Mouse (Mus musculus) heart, embryonic 14.5 days (tissue): Measurements from ENCODE around the gene H6pd. TPM values are rescaled to one million over a fixed set of nuclear protein-coding genes. Genes with fewer than 3 reads are reported as not detected.

Experiments
- ATAC-seq: fragments of 200-750 bp; cut with Nextera tagmentation; 2 replicates; pipeline ENCODE4 v1.8.0; 2017; ENCODE audit warnings: low read depth, moderate TSS enrichment; ENCODE audit not compliant: insufficient number of reproducible peaks, insufficient read depth, low FRiP score
- H3K27ac ChIP-seq, 2 experiments: fragments of 200-500 bp in 1 of 2; fragments of 300-500 bp in 1 of 2; sonication (generic) in 1 of 2; replicated peaks in 1 of 2; 2 replicates each; pipeline ENCODE4 v1.5.1; 2012 to 2014; ENCODE audit warnings: low read depth in 2 of 2, low read length in 2 of 2, control low read depth in 1 of 2, mild to moderate bottlenecking in 1 of 2, mixed read lengths in 1 of 2; ENCODE audit not compliant: control insufficient read depth in 1 of 2, insufficient read depth in 1 of 2
- H3K27me3 ChIP-seq: fragments of 300-500 bp; sonication (generic); 2 replicates; pipeline ENCODE4 v1.6.1; 2014; ENCODE audit warnings: mild to moderate bottlenecking, low read length, control low read depth; ENCODE audit not compliant: control insufficient read depth, insufficient read depth
- H3K36me3 ChIP-seq: fragments of 300-500 bp; sonication (generic); 2 replicates; pipeline ENCODE4 v1.6.1; 2014; ENCODE audit warnings: mild to moderate bottlenecking, control low read depth, low read length, mixed read lengths; ENCODE audit not compliant: control insufficient read depth, insufficient read depth
- H3K4me1 ChIP-seq, 2 experiments: fragments of 200-500 bp in 1 of 2; fragments of 300-500 bp in 1 of 2; sonication (generic) in 1 of 2; 2 replicates each; pipeline ENCODE4 v1.6.1; 2012 to 2014; ENCODE audit warnings: low read length in 2 of 2, control low read depth in 1 of 2, mixed read lengths in 1 of 2; ENCODE audit not compliant: control insufficient read depth in 2 of 2, insufficient read depth in 2 of 2
- H3K4me2 ChIP-seq: fragments of 300-500 bp; sonication (generic); 2 replicates; pipeline ENCODE4 v1.6.1; 2014; ENCODE audit warnings: mild to moderate bottlenecking, low read length
- H3K4me3 ChIP-seq, 2 experiments: fragments of 200-500 bp in 1 of 2; fragments of 300-500 bp in 1 of 2; sonication (generic) in 1 of 2; 2 replicates each; pipeline ENCODE4 v1.5.1; 2012 to 2014; ENCODE audit warnings: low read length in 2 of 2, mild to moderate bottlenecking in 2 of 2, control low read depth in 1 of 2, low read depth in 1 of 2, moderate library complexity in 1 of 2; ENCODE audit not compliant: control insufficient read depth in 1 of 2, insufficient read depth in 1 of 2
- H3K9ac ChIP-seq: fragments of 300-500 bp; sonication (generic); 2 replicates; pipeline ENCODE4 v1.6.1; 2014; ENCODE audit warnings: mild to moderate bottlenecking, low read length
- H3K9me3 ChIP-seq: fragments of 300-500 bp; sonication (generic); 2 replicates; pipeline ENCODE4 v1.6.1; 2016; ENCODE audit warnings: low read length, control low read depth; ENCODE audit not compliant: control insufficient read depth
- WGBS: fragments of 180-500 bp; shearing (Covaris S2); extraction: QIAGEN DNeasy Blood & Tissue Kit; methylation state at CpG from one replicate; pipeline ENCODE4 v1.1.7; 2014; 5-methylcytosine and 5-hydroxymethylcytosine counted together
- polyA plus RNA-seq: library from polyadenylated mRNA; unstranded; fragments of >200 nt; fragmentation: Nextera tagmentation; extraction: Ambion mirVana; gene quantifications from 2 replicates; pipeline ENCODE4 v1.2.1, GENCODE M21; 2014

Gene H6pd
- polyA plus RNA-seq, 1 experiment from 2014 or later = 8.9 TPM

DNA sequence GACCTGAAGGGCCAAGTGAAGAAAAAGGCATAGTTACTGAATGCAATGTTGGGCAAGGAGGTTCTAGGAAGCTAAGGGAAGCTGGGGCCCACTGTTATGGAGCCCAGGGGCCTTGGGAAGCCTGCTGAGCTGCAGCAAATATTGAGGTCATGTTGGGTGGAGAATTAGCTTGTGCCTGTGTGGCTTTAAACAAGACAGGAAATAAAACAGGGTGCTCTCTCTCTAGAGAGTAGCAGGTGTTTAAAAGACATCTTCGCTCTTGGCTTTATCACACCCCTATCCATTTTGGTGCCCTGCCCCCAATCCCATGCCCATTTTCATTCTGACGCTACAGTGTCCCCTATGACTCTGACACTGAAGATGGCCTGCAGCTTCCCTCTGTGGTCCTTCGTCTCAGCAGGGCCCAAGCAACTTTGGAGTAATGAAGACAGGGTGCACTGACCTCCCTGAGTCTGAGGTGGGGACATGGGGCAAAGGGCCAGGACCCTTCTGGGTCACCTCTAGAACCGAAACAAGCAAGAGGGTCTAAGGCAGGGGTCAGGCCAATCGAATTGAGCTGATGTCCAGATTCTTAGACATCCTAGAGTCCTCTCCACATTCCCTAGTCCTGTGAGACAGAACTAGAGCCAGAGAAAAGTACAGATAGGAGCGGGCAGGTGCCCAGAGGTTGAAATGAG, 1.4 kb upstream of the H6pd start:
- 82% methylated on average over 6 of the region's 6 CpGs for WGBS

DNA sequence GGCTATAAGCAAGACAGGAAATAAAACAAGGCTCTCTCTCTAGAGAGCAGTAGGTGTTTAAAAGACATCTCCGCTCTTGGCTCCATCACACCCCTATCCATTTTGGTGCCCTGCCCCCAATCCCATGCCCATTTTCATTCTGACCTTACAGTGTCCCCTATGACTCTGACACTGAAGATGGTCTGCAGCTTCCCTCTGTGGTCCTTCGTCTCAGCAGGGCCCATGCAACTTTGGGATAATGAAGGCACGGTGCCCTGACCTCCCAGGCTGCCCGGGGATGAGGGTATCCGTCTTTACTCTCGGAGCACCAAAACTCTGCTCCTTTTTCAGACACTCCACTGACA, 736 bp upstream of the H6pd start:
- H3K4me1 ChIP-seq = peaks cover 25 to 36% of the 10 kb centered on the region in 2 experiments
- H3K27ac ChIP-seq = peak overlapping the region in 1 of 2 experiments; percentile 99; a peak in 3 of 4 replicates
- H3K4me2 ChIP-seq = peak overlapping the region; percentile 80
- ATAC-seq = no peak
- H3K9ac ChIP-seq = peak overlapping the region; percentile 93
- H3K36me3 ChIP-seq = no peaks in the 10 kb centered on the region
- H3K4me3 ChIP-seq = peak overlapping the region in 1 of 2 experiments; percentile 67; a peak in 1 of 4 replicates
- WGBS = 80% methylated on average over 6 of the region's 6 CpGs
- H3K9me3 ChIP-seq = 0 out of 2 replicates have a peak, but pooled peaks cover 2% of the 10 kb centered on the region
- H3K27me3 ChIP-seq = no peaks in the 10 kb centered on the region

More for the DNA sequence above, 1.4 kb upstream of the H6pd start:
- ATAC-seq = no peak
- H3K4me2 ChIP-seq = no peak overlapping the region
- no peaks in the 10 kb centered on the region for H3K9me3 ChIP-seq
- H3K36me3 ChIP-seq = no peaks in the 10 kb centered on the region
- H3K4me3 ChIP-seq = no peak overlapping the region
- peaks cover 22 to 33% of the 10 kb centered on the region in 2 experiments for H3K4me1 ChIP-seq
- H3K9ac ChIP-seq = no peak overlapping the region
- no peak overlapping the region for H3K27ac ChIP-seq
- no peaks in the 10 kb centered on the region for H3K27me3 ChIP-seq

DNA sequence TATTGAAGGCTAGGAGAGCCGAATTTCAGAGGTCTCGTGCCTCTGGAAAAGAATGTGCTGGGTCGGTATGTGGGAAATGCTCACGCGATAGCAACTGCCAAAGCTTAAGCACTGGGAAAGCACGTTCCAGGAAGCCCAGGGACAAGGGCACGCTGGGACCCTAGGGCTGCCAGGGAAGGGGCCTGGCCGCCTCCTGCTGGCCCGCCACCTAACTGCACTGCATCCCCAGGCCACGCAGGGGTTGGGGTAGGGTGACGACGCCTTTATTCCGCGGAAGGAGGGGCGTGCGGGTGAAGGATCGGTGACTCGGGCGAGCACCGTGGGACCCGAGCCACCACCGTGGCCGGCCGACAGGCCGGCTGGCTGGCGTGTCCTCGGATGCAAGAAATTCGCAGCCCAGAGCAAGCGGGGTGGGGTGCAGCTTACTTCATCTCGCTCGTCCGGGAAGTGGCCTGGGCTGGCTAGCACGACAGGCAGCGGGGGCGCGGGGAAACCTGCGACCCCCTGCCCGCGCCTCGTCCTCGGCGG, 434 bp downstream of the H6pd start:
- Histone ChIP-seq H3K4me3 (peak overlapping the region; percentile 67 to 73), H3K36me3 (no peaks in the 10 kb centered on the region), H3K27me3 (no peaks in the 10 kb centered on the region), H3K27ac (peak overlapping the region; percentile 93 to 99), H3K9me3 (0 out of 2 replicates have a peak, but pooled peaks cover 2% of the 10 kb centered on the region), H3K4me1 (peaks cover 27 to 42% of the 10 kb centered on the region in 2 experiments), H3K4me2 (peak overlapping the region; percentile 80), H3K9ac (peak overlapping the region; percentile 93)
- WGBS = under 1% methylated on average over 41 of the region's 42 CpGs
- ATAC-seq = peak; percentile 89

DNA sequence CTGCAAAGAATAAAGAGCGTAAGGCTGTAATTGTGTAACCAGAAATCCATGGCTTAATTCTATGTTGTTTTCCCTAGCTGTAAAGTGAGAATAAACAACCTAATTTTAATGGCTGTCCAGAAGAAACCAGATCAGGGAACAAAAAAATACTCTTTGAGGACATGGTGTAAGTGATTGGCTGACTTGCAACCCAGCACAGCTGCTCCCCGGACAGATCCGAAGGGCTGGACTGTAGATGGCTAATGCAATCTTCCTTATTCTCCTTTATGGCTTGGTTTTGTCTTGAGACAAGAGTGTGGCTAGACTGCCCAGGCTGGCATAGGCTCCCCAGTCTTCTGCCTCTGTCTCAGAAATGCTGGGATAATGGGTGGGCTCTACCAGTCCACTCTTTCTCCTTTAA, 1.4 kb downstream of the H6pd start:
- H3K4me1 ChIP-seq = peaks cover 31 to 51% of the 10 kb centered on the region in 2 experiments
- no peak overlapping the region for H3K9ac ChIP-seq
- H3K36me3 ChIP-seq = no peaks in the 10 kb centered on the region
- 86% methylated on average over 3 of the region's 3 CpGs for WGBS
- H3K9me3 ChIP-seq = 0 out of 2 replicates have a peak, but pooled peaks cover 2% of the 10 kb centered on the region
- peak overlapping the region; percentile 80 for H3K4me2 ChIP-seq
- peak overlapping the region; percentile 1 to 99; a peak in 2 of 4 replicates for H3K27ac ChIP-seq
- H3K27me3 ChIP-seq = no peaks in the 10 kb centered on the region
- ATAC-seq = no peak
- no peak overlapping the region for H3K4me3 ChIP-seq

DNA sequence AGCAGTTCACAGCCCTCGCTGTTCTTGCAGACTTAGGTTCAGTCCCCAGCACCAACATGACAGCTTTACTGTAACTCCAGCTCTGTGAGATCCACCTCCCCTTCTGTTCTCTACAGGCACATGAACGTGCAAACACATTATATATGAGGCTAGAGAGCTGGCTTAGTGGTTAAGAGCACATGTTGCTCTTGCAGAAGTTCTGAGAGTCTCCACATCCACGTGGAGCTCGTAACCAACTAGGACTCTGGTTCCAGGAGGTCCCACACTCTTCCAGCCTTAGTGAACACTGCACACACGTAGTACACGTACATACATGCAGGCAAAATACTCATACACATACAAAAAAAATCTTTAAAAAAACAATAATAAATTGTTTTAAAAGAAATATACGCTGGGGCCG, 1.8 kb downstream of the H6pd start:
- Histone ChIP-seq H3K4me2 (no peak overlapping the region), H3K27ac (no peak overlapping the region), H3K4me1 (peaks cover 31 to 52% of the 10 kb centered on the region in 2 experiments), H3K9ac (no peak overlapping the region), H3K9me3 (0 out of 2 replicates have a peak, but pooled peaks cover 2% of the 10 kb centered on the region), H3K36me3 (no peaks in the 10 kb centered on the region), H3K27me3 (no peaks in the 10 kb centered on the region), H3K4me3 (no peak overlapping the region)
- 79% methylated on average over 8 of the region's 8 CpGs for WGBS
- no peak for ATAC-seq

DNA sequence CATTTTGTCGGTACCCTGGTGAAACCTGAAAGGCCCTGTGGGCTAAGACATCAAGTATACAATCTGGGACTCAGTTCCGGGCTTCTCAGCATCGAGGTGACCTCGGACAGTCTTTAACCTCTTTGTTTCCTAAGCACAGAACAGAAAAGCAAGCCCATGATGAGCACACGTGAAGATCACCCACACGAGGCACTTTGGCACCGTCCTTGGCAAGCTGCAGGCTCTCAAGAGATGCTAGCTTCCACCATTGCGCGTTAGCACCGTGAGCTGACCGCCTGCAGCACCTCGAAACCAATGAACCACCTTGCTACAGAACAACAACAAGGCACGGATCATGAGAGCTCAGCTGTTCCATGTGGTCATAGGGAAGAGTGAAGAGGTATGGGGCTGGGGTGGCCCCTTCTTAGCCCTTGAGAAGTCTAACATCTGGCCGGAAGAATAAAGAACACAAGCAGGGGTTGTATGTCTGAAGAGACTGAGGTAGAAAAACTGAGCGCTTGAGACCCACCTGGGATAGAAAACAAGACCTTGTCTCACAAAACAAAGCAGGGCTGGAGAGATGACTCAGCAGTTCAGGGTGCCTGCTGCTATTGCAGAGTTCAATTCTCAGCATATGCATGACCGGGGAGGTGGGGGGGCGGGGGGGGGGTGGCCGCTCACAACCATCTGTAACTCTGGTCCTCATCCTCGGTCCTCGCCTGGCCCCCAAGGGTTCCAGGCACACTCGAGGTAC, 2.5 kb downstream of the H6pd start:
- Histone ChIP-seq H3K4me1 (peaks cover 33 to 55% of the 10 kb centered on the region in 2 experiments), H3K4me3 (no peak overlapping the region), H3K27ac (peak overlapping the region in 1 of 2 experiments; percentile 55; a peak in 1 of 4 replicates), H3K9ac (no peak overlapping the region), H3K36me3 (no peaks in the 10 kb centered on the region), H3K9me3 (0 out of 2 replicates have a peak, but pooled peaks cover 2% of the 10 kb centered on the region), H3K4me2 (no peak overlapping the region), H3K27me3 (no peaks in the 10 kb centered on the region)
- WGBS = 78% methylated on average over 21 of the region's 21 CpGs
- no peak for ATAC-seq

DNA sequence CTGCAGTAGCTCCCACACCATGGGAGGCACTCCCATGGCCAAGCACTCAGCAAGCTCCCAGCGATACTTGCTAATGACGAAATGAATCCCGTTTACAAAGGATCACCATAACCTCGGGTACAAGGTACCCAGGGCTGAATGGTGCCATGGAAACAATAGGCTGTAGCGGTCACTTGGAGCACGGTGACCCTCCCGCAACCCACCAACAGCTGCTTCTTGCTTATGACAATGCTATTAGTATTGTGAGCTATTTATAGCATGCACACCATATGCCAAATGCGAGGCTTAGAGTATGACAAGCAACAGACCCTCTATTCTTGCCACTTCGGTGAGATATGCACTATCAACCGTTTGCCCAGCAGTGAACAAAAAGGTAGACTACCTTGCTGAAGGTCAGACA, 3.6 kb downstream of the H6pd start:
- no peaks in the 10 kb centered on the region for H3K36me3 ChIP-seq
- peaks cover 38 to 64% of the 10 kb centered on the region in 2 experiments for H3K4me1 ChIP-seq
- H3K27ac ChIP-seq = peak overlapping the region; percentile 45 to 55
- H3K9ac ChIP-seq = no peak overlapping the region
- H3K9me3 ChIP-seq = 0 out of 2 replicates have a peak, but pooled peaks cover 2% of the 10 kb centered on the region
- ATAC-seq = no peak
- H3K4me3 ChIP-seq = no peak overlapping the region
- no peaks in the 10 kb centered on the region for H3K27me3 ChIP-seq
- H3K4me2 ChIP-seq = no peak overlapping the region
- WGBS = 56% methylated on average over 10 of the region's 10 CpGs
